Mouse (Mus musculus): ENCODE data around the gene Dpep3. TPM values are rescaled to one million over a fixed set of nuclear protein-coding genes. Genes with fewer than 3 reads are reported as not detected.

The Dpep3 gene
- polyA plus RNA-seq, 1 experiment, result 0.05 TPM

DNA sequence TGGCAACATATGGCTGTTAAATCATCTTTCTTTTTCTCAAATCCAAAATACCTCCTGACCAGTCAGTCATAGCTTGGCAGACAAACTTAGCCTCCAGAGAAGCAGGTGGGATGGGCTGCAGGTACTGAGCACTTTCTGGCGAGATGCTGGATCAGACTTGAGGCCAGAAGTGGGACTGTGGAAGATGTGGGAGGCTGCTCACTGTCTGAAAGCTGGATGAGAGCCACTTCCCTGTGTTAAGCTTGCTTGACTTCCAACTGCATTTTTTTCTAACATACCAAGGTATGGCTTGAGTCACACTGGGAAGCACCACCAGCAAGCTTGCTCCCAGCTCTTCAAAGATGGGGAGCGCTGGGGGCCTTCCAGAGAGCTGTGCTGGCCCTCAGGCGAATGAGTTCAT, 54.1 kb downstream of the Dpep3 start:
- Histone ChIP-seq H3K27me3 (replicated peaks; ENCODE audit: control insufficient read depth, insufficient read depth, low read length) (no peaks in the 10 kb centered on the region), H3K36me3 (ENCODE audit: control insufficient read depth, insufficient read depth, low read length) (no peaks in the 10 kb centered on the region), H3K27ac (ENCODE audit: insufficient read depth, low read depth, low read length) (no peak overlapping the region), H3K4me1 (ENCODE audit: control insufficient read depth, insufficient read depth, low read length) (no peaks in the 10 kb centered on the region), H3K4me3 (ENCODE audit: insufficient read depth, low read depth, low read length) (no peak overlapping the region)
- DNase-seq, result no peak
- 79% methylated on average over 3 of the region's 3 CpGs for WGBS
- TF ChIP-seq POLR2A (IDR thresholded peaks at IDR 0.05; ENCODE audit: low read depth, low read length) (no peak), CTCF (conservative IDR thresholded peaks at IDR 0.05; ENCODE audit: insufficient read depth, insufficient read length, low read depth, low read length) (no peak)

Other genes starting within 250 kb of the Dpep3 start
- gene Gfod2, start 220.8 kb downstream of the Dpep3 start, polyA plus RNA-seq (2012; rRNA removed), result 7.5 and 7.8 TPM in 2 replicates
- gene Ranbp10, start 152.1 kb downstream of the Dpep3 start, polyA plus RNA-seq (2012; rRNA removed), result 22.1 and 24.8 TPM in 2 replicates
- 0.05 TPM in 1 of 2 replicates, not detected in the other for gene Tsnaxip1, start 151.7 kb downstream of the Dpep3 start, polyA plus RNA-seq (2012; rRNA removed)
- 6.7 and 7.3 TPM in 2 replicates for gene Cenpt, start 126.2 kb downstream of the Dpep3 start, polyA plus RNA-seq (2012; rRNA removed)
- 41.5 and 45.3 TPM in 2 replicates for gene Thap11, start 124.3 kb downstream of the Dpep3 start, polyA plus RNA-seq (2012; rRNA removed)
- gene Nutf2, start 118.8 kb downstream of the Dpep3 start, polyA plus RNA-seq (2012; rRNA removed), result 34.5 and 61.6 TPM in 2 replicates
- gene Edc4, start 98.5 kb downstream of the Dpep3 start, polyA plus RNA-seq (2012; rRNA removed), result 38.5 and 47.9 TPM in 2 replicates
- 0.77 and 1.1 TPM in 2 replicates for gene Nrn1l, start 85.9 kb downstream of the Dpep3 start, polyA plus RNA-seq (2012; rRNA removed)
- 44.9 and 51.0 TPM in 2 replicates for gene Pskh1, start 79.0 kb downstream of the Dpep3 start, polyA plus RNA-seq (2012; rRNA removed)
- 1.0 and 1.5 TPM in 2 replicates for gene Ctrl, start 45.6 kb downstream of the Dpep3 start, polyA plus RNA-seq (2012; rRNA removed)
- 71.2 and 88.0 TPM in 2 replicates for gene Psmb10, start 41.0 kb downstream of the Dpep3 start, polyA plus RNA-seq (2012; rRNA removed)
- gene Lcat, start 36.0 kb downstream of the Dpep3 start, polyA plus RNA-seq (2012; rRNA removed), result 2.2 and 2.4 TPM in 2 replicates
- gene Slc12a4, start 13.3 kb downstream of the Dpep3 start, polyA plus RNA-seq (2012; rRNA removed), result 30.9 and 33.5 TPM in 2 replicates
- 10.2 and 11.6 TPM in 2 replicates for gene Dus2, start 11.9 kb upstream of the Dpep3 start, polyA plus RNA-seq (2012; rRNA removed)
- 0.06 TPM in 1 of 2 replicates, not detected in the other for gene Dpep2nb, start 26.5 kb upstream of the Dpep3 start, polyA plus RNA-seq (2012; rRNA removed)
- gene Ddx28, start 32.5 kb upstream of the Dpep3 start, polyA plus RNA-seq (2012; rRNA removed), result 8.0 and 8.4 TPM in 2 replicates
- gene Nfatc3, start 79.4 kb upstream of the Dpep3 start, polyA plus RNA-seq (2012; rRNA removed), result 18.6 and 19.5 TPM in 2 replicates
- gene Esrp2, start 157.5 kb upstream of the Dpep3 start, polyA plus RNA-seq (2012; rRNA removed), result 31.0 and 34.3 TPM in 2 replicates
- 9.4 and 10.2 TPM in 2 replicates for gene Pla2g15, start 171.0 kb upstream of the Dpep3 start, polyA plus RNA-seq (2012; rRNA removed)
- 8.2 and 9.8 TPM in 2 replicates for gene Slc7a6, start 189.4 kb upstream of the Dpep3 start, polyA plus RNA-seq (2012; rRNA removed)
- 10.0 and 11.3 TPM in 2 replicates for gene Slc7a6os, start 231.5 kb upstream of the Dpep3 start, polyA plus RNA-seq (2012; rRNA removed)
- 17.3 and 17.7 TPM in 2 replicates for gene Prmt7, start 231.5 kb upstream of the Dpep3 start, polyA plus RNA-seq (2012; rRNA removed)